Mouse (Mus musculus): ENCODE results near the gene Herc2.

DNA sequence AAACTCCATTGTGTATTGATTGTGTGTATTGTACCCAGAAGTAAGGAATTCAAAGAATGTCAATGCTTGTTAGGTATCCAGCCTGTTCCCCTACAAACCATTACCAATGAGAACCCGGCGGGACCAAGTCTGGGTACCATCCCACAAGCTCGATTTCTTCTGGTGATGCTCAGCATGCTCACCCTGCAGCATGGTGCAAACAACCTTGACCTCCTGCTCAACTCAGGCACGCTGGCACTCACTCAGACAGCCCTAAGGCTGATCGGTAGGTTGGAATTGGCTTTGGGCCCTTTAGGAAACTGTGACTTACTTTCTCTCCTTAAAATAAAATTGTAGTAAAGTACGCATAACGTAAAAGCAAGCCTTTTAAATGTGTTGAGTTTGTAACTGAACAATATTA is 88.7 kb downstream of the Herc2 start:
- TF ChIP-seq CTCF (IDR thresholded peaks at IDR 0.05; ENCODE audit: low read depth) (no peak), EP300 (IDR thresholded peaks at IDR 0.05; ENCODE audit: low read depth) (no peak)

All from heart, postnatal 0 days (tissue).